Mouse (Mus musculus) embryo, embryonic 10 days (tissue): ENCODE measurements around the gene Casp8ap2.
A peak's percentile ranks its signal among the peaks of the same experiment; 100 is the strongest.

ENCODE experiments used
- DNase-seq: peaks from one replicate; pipeline ENCODE4 v3.0.0-alpha.2; 2015; ENCODE audit warnings: low spot score

The Casp8ap2 gene

GRCm38 (mm10) chr4:32615034-32615881 is at the start of gene Casp8ap2:
Casp8ap2 (plus strand) TSS chr4:32615451.
- DNase-seq, result peak; percentile 99

DNA sequence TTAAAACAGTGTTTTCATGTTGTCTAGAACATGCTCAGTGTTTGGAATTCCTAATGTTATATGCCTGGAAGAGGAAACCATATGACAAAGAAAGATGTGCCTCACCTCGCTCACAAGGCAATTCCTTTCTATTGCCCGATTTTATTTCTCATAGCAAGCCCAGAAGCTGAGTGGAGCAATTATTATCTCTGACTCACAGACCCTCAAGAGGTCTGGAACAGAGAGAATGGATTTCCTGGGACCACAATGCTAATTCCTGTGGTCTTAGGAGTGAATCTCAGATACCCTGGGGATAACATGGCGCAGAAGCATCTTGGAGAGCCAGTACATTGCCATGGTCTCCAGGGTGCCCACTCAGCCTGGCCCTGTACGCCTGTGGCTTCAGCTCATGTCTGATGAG is 46.2 kb upstream of the Casp8ap2 start:
- DNase-seq, result no peak

GRCm38 (mm10) chr4:32569995-32570938 is 45.0 kb upstream of the Casp8ap2 start:
- peak; percentile 53 for DNase-seq

DNA sequence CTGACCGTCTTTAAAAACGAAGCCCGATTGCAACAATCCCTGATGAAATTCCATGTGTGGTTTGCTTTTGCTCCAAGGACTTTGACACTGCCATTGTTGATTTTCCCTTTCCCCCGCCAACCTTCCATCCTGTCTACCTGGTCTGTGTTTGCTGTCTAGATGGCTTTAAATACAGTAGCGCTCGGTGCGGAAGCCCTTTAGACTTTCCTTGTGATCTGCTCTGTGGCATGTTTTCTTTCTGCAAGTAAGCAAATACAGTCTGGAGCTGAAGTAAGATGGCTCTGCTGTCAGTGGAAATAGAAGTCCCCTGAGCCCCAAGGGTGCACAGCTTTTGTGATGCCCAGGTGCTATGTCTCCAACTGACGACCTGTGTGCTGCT is 44.3 kb upstream of the Casp8ap2 start:
- no peak for DNase-seq

- DNase-seq, result no peak
Measured at GRCm38 (mm10) chr4:32571441-32571840, 43.8 kb upstream of the Casp8ap2 start.

GRCm38 (mm10) chr4:32572118-32572517 is 43.1 kb upstream of the Casp8ap2 start:
- peak; percentile 85 for DNase-seq

DNA sequence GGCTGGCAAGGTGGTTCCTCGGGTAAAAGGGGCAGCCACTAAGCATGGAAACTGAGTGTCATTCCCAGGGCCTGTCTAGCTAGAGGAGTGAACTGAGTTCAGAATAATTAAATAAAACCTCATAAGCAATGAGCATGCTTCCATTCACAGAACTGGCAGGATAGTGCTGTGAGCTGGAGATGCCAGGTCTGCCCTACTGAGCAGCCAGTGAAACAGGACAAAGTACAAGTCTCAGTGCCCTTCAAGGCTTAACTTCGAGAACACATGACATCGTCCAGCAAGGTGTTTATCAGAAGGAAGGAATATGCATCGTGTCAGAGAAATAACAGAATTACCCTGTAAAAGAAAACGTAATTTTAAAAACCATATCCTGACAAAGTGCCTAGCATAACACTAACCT is 41.7 kb upstream of the Casp8ap2 start:
- no peak for DNase-seq

- DNase-seq, result no peak
Measured at GRCm38 (mm10) chr4:32574604-32575003, 40.6 kb upstream of the Casp8ap2 start.

- peak; percentile 47 for DNase-seq
Measured at GRCm38 (mm10) chr4:32575165-32575564, 40.1 kb upstream of the Casp8ap2 start.

- no peak for DNase-seq
Measured at GRCm38 (mm10) chr4:32579850-32580249, 35.4 kb upstream of the Casp8ap2 start.

DNA sequence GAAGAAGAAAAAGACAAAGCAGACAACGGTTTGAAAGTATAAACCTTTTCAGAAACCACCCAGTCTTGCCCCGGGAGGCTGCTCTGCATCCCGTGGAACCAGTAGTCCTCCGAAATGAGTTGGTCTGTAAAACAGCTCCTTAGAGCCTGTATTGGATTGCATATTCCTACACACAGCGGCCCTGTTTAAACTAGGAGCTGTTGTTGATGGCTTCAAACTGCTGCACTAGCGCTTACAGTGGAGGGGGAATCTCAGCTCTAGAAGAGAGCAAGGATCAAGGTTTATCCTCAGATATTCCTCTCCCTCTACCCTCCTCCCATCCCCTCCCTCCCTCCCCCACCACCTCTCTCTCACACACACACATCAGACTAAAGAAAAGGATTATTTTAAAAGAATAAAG is 31.1 kb upstream of the Casp8ap2 start:
- no peak for DNase-seq

GRCm38 (mm10) chr4:32586596-32586995 is 28.7 kb upstream of the Casp8ap2 start:
- DNase-seq, result peak; percentile 89

DNA sequence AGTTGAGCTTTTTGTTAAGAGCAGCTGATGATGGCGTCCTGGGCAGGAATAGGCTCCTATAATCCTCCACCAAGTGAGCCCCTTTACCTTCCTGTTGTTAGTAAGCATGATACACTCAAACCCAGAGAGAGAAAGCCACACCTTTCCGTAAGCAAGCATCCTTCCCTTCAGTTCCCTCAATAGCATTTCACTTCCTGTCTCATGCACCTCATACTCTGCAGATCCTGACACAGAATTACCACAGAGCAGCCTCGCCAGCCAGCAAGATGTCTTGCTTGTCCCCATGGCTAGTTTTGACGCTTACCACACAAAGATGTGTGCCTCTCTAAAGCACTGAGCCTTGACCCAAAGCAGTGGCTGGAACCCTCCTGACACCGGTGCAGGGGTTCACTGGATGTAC is 27.7 kb upstream of the Casp8ap2 start:
- DNase-seq, result no peak

DNA sequence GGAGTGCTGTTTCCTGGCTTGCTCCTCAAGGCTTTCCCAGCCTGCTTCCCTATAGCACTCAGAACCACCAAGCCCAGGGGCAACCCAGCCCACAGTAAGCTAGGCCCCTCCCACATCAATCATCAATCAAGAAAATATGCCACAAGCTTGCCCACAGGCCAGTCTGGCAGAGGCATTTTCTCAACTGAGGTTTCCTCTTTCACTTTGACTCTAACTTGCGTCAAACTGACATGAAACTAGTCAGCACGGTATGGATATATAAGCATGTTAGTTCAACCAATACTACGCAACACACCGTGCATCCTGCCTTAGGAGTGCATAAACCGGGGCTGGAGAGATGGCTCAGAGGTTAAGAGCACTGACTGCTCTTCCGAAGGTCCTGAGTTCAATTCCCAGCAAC is 27.0 kb upstream of the Casp8ap2 start:
- DNase-seq, result no peak

DNA sequence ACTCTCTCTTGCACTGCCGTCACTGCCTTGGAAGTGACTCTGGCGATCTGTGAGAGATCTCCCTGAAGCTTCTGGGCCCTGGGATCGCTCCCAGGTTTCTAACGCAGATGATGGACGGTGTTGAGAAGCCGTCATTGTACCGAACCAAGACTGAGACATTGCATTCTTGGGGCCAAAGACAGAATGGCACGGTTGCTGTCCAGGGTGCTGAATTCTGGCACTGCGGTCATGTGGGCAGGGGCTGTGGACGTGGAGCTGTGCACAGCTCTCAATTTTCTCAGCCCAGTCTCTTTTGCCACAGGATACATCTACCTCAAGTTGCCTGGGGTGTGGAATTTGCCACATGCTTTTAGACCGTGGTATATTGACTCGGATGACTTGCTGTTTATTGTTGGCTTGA is 14.1 kb upstream of the Casp8ap2 start:
- DNase-seq, result peak; percentile 84

DNA sequence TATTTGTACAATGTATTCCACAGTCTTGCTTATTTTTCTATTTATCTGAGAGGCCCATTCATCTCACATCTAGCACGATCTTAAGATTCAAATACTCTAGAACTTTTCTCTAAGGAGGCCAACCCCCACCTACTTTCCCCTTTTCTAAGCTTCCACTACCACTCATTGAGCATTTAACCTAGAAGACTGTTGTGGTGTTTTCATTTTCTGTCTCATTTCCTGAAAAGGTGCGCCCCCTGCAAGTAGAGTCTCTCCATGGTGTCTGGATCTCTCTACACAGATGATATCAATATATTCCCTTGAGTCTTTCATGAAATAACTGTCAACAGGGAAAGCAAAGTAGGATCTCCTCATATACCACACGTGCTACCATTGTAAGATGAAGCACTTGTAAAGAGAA is 12.6 kb upstream of the Casp8ap2 start, which contains the start of gene Gja10:
Gene Gja10, minus strand, starts transcription at position 101 of the 400 bp plus-strand sequence.
- no peak for DNase-seq

- DNase-seq, result no peak
Measured at GRCm38 (mm10) chr4:32621637-32622036, 6.4 kb downstream of the Casp8ap2 start.

DNA sequence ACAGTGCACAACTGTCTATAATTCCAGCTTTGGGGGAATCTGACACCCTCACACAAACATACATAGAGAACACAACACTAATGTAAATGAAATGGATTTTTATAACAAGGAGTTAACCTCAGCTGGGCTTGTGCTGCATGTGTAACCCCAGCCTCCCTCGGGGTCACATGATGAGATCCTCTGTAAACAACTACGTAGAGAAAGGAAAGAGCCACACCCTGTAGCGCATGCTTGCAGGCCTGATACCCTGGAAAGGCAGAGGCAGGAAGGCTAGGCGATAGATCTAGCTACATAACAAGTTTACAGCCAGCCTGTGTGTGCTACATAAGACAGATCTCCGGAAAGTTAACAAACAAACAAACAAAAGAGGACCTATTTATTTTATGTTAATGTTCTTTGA is 36.4 kb downstream of the Casp8ap2 start:
- DNase-seq, result no peak

DNA sequence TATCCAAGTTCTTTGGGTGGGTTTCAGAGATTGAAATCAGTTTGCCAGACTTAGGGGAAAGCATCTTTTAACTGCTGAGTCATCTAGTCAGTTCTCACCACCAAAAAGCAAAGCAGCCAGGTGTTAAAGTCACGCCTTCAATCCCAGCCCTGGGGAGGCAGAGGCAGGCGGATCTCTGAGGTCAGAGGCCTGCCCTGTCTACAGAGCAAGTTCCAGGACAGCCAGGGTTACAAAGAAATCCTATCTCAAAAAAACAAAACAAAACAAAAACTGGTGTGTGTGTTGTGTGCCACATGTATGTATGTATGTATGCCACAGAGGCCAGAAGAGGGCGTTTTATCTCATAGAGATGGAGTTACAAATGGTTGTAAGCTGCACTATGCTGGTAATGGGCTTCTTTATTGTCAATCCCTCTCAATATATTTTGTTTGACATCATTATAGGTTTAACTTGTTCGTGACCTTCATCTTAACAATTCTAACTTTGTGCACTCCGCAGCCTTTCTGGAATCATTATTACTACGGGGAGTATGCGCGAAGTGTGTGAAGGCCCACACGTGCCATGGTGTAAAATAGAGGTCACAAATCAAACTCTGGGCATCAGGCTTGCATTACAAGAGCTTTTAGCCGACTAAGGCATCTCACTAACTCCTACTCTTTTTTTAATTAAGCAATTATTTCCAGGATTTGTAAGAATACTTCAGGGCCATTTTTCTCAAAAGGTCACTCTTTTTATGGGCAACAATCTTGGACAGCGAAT is 41.1 kb downstream of the Casp8ap2 start:
- no peak for DNase-seq

DNA sequence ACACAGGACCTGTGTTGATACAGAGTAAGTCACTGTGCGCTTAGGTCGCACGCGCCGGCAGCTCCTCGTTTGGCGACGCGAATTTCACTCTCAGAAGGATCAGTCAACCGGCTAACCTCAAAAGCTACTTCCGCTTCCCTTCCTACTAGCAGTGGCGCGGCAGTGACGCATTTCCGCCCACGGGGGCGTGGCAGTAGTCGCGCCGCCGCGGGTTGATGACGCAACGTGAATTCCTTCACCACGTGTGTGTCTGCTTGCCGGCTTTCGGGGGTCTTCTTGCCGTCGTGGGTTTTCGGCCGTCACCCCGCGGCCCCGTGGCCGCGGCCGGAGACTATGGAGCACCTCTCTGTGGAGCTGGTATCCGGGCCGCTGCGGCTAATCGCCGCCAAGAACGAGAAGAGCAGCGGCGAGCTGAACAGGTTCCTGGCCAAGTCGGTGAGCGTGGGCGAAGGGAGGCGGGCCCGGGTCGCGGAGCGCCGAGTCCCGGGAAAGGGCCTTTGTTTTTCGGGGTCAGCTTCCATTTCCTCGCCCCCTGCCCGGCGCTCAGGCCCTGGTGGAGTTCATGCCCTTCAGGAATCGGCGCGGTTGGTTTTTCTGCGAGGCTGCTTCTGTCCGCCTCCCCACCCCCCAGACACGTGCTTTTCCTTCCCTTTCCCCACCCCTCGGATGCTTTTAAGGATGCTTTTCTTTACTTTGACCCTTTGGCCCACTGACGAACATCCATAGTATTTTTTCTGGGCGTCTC is 41.8 kb downstream of the Casp8ap2 start, which contains the start of gene Mdn1:
Gene Mdn1, plus strand, starts transcription at position 202 of the 745 bp plus-strand sequence.
- peak; percentile 100 for DNase-seq

GRCm38 (mm10) chr4:32665843-32666242 is 50.6 kb downstream of the Casp8ap2 start:
- DNase-seq, result no peak
